Mouse (Mus musculus) bone marrow, adult 2 months (tissue): Measurements from ENCODE around the gene Adam30.

Experiments used
- CTCF ChIP-seq: fragments of 200-500 bp; IDR thresholded peaks from 2 replicates; pipeline ENCODE4 v1.5.1; 2011; ENCODE audit warnings: low read length, control low read depth; ENCODE audit not compliant: control insufficient read depth, insufficient read depth
- POLR2A ChIP-seq: fragments of 200-500 bp; IDR thresholded peaks from 2 replicates; pipeline ENCODE4 v1.6.1; 2011; ENCODE audit warnings: low read depth, mild to moderate bottlenecking, control low read depth, low read length, borderline replicate concordance; ENCODE audit not compliant: control insufficient read depth

DNA sequence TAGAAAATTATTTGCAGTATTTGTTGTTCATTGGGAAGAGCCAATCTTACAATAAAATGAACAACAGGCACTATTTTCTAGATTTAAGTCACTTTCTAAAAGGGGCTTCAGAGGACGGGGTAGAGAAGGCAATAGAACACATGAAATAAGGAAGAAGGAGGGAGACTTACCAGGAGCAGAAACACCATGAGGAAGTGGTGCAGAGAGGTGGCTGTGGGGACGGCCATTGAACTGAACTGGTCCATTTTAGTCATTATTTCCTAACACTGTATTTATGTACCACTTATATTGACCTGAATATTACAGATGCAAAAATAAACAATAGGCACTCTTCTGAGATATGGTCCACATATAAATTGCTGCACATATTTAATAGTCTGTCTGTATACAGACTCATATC is 3.4 kb upstream of the Adam30 start:
- no peak for TF ChIP-seq CTCF
- no peak for TF ChIP-seq POLR2A
